In genomic region chr10:81429605-81430061, GRCm38 (mm10) we compare ENCODE assay signal across 7 mouse cellular contexts. TPM values are rescaled to one million over a fixed set of nuclear protein-coding genes. Genes with fewer than 3 reads are reported as not detected.
DNase-seq lines count a peak whose midpoint lies in the region; ATAC-seq and TF ChIP-seq lines count a peak whose summit lies in the region.

No protein-coding gene starts in this region.

- under 1% methylated on average over 20 of the region's 20 CpGs for WGBS in intestine, embryonic 14.5 days
- under 1% methylated on average over 19 of the region's 20 CpGs for WGBS in liver, adult 2 months
- WGBS in midbrain, postnatal 0 days = under 1% methylated on average over 17 of the region's 20 CpGs

- ATAC-seq in intestine, embryonic 14.5 days (replicated peaks; ENCODE audit: low FRiP score, low TSS enrichment, low read depth) = peak; percentile 28
- no peak for ATAC-seq in midbrain, postnatal 0 days (ENCODE audit: low FRiP score)

- peaks cover 3% of the 10 kb centered on the region; the same call in 1 of the 2 replicates for H3K27me3 ChIP-seq in intestine, embryonic 14.5 days (replicated peaks; ENCODE audit: control insufficient read depth, insufficient read depth, low read length)
- no peaks in the 10 kb centered on the region for H3K27me3 ChIP-seq in liver, adult 2 months (ENCODE audit: control insufficient read depth, insufficient read depth, low read length)
- H3K27me3 ChIP-seq in midbrain, postnatal 0 days (ENCODE audit: insufficient read depth, low read length) = no peaks in the 10 kb centered on the region

- H3K36me3 ChIP-seq in intestine, embryonic 14.5 days (ENCODE audit: control insufficient read depth, insufficient read depth, low read length) = no peaks in the 10 kb centered on the region
- H3K36me3 ChIP-seq in liver, adult 2 months (ENCODE audit: control insufficient read depth, insufficient read depth, low read length) = no peaks in the 10 kb centered on the region
- H3K36me3 ChIP-seq in midbrain, postnatal 0 days (ENCODE audit: insufficient read depth, low read length) = no peaks in the 10 kb centered on the region

- peak overlapping the region; percentile 82 for H3K27ac ChIP-seq in intestine, embryonic 14.5 days (ENCODE audit: low read depth)
- peak overlapping the region; percentile 92 for H3K27ac ChIP-seq in liver, adult 2 months (replicated peaks; ENCODE audit: insufficient read depth, low read depth, low read length)
- peak overlapping the region; percentile 92 for H3K27ac ChIP-seq in midbrain, postnatal 0 days (ENCODE audit: low read depth, low read length)

- H3K9ac ChIP-seq in intestine, embryonic 14.5 days (ENCODE audit: low read length) = peak overlapping the region; percentile 79
- H3K9ac ChIP-seq in liver, adult 2 months (ENCODE audit: low read depth, low read length) = peak overlapping the region; percentile 85
- H3K9ac ChIP-seq in midbrain, postnatal 0 days (replicated peaks; ENCODE audit: low read length, poor library complexity, severe bottlenecking) = peak overlapping the region; percentile 87

- H3K79me2 ChIP-seq in liver, adult 2 months (ENCODE audit: control insufficient read depth, insufficient read depth, low read length) = peaks cover 19% of the 10 kb centered on the region

- no peaks in the 10 kb centered on the region for H3K9me3 ChIP-seq in intestine, embryonic 14.5 days (ENCODE audit: control insufficient read depth, low read length)
- H3K9me3 ChIP-seq in midbrain, postnatal 0 days (ENCODE audit: low read length) = no peaks in the 10 kb centered on the region

- TF ChIP-seq CTCF in liver, adult 2 months (IDR thresholded peaks at IDR 0.05; ENCODE audit: low read depth, low read length) = no peak
- no peak for TF ChIP-seq CTCF in midbrain, postnatal 0 days (IDR thresholded peaks at IDR 0.05)

- H3K4me2 ChIP-seq in intestine, embryonic 14.5 days (ENCODE audit: low read length) = peak overlapping the region; percentile 88
- peak overlapping the region; percentile 91 for H3K4me2 ChIP-seq in midbrain, postnatal 0 days (ENCODE audit: low read depth, low read length, poor library complexity, severe bottlenecking)

- TF ChIP-seq POLR2A in liver, adult 2 months (IDR thresholded peaks at IDR 0.05; ENCODE audit: extremely low read depth, insufficient read depth, low read length) = peak; percentile 87

- peak; percentile 93 for DNase-seq in adrenal gland, adult 2 months
- peak; percentile 31 to 53 for DNase-seq in cerebellum, postnatal 4 days (ENCODE audit: low spot score in 2 of 2)
- DNase-seq in gastrocnemius, postnatal 25 days = peak; percentile 85
- peak; percentile 89 for DNase-seq in intestine, embryonic 14.5 days (ENCODE audit: low spot score)
- peak; percentile 92 for DNase-seq in liver, adult 2 months (ENCODE audit: extremely low read depth, low read depth, low spot score)
- peak; percentile 69 for DNase-seq in midbrain, postnatal 0 days (ENCODE audit: low spot score)
- peak; percentile 86 to 89 for DNase-seq in spleen, postnatal 4 days (ENCODE audit: low spot score in 2 of 2)

- H3K4me1 ChIP-seq in intestine, embryonic 14.5 days (replicated peaks; ENCODE audit: control insufficient read depth, insufficient read depth, low read length) = peaks cover 16% of the 10 kb centered on the region
- peaks cover 38% of the 10 kb centered on the region for H3K4me1 ChIP-seq in liver, adult 2 months (ENCODE audit: control insufficient read depth, insufficient read depth, low read length)
- peaks cover 26% of the 10 kb centered on the region; the same call in 1 of the 2 replicates for H3K4me1 ChIP-seq in midbrain, postnatal 0 days (ENCODE audit: insufficient read depth, low read length)

- H3K4me3 ChIP-seq in intestine, embryonic 14.5 days (ENCODE audit: low read depth, low read length) = peak overlapping the region; percentile 69
- H3K4me3 ChIP-seq in liver, adult 2 months (ENCODE audit: insufficient read depth, low read depth, low read length) = peak overlapping the region; percentile 73
- H3K4me3 ChIP-seq in midbrain, postnatal 0 days (ENCODE audit: low read depth, low read length) = peak overlapping the region; percentile 82

RNA-seq across cellular contexts. Expression of gene Nfic, which starts 25.8 kb away (rescaled TPM):
- 100 to 1,000 TPM in 1 of 2 experiments, 10 to 100 TPM in 1; 80.8 to 126 TPM for total RNA-seq in adrenal gland, adult 2 months (2021)
- 142 and 171 TPM in 2 replicates for polyA plus RNA-seq in adrenal gland, adult 2 months (2012; rRNA removed)
- total RNA-seq in gastrocnemius, postnatal 25 days (2021) = 100 to 1,000 TPM; 215 to 268 TPM
- 52.4 and 57.2 TPM in 2 replicates for polyA plus RNA-seq in intestine, embryonic 14.5 days (2014; fragmentation: Nextera tagmentation; extraction: Ambion mirVana)
- total RNA-seq in liver, adult 2 months (2014; rRNA removed) = 7.4 and 16.4 TPM in 2 replicates
- polyA plus RNA-seq in liver, adult 2 months (2012; rRNA removed) = 32.8 and 56.4 TPM in 2 replicates
- total RNA-seq in midbrain, postnatal 0 days (2014; rRNA removed) = 16.2 and 17.4 TPM in 2 replicates
- 19.1 and 21.3 TPM in 2 replicates for polyA plus RNA-seq in midbrain, postnatal 0 days (2015; fragmentation: Nextera tagmentation; extraction: Ambion mirVana)

RNA-seq across cellular contexts. Expression of gene Smim24, which starts 36.8 kb away (rescaled TPM):
- total RNA-seq in adrenal gland, adult 2 months (2021) = 1 to 10 TPM; 1.4 to 1.6 TPM
- 4.5 and 5.4 TPM in 2 replicates for polyA plus RNA-seq in adrenal gland, adult 2 months (2012; rRNA removed)
- total RNA-seq in gastrocnemius, postnatal 25 days (2021) = under 1 TPM in 1 of 2 experiments, not detected in 1; 0.67 TPM
- 99.8 and 125 TPM in 2 replicates for polyA plus RNA-seq in intestine, embryonic 14.5 days (2014; fragmentation: Nextera tagmentation; extraction: Ambion mirVana)
- total RNA-seq in liver, adult 2 months (2014; rRNA removed) = 1.3 and 1.5 TPM in 2 replicates
- 2.3 and 4.1 TPM in 2 replicates for polyA plus RNA-seq in liver, adult 2 months (2012; rRNA removed)
- 1.5 and 1.7 TPM in 2 replicates for total RNA-seq in midbrain, postnatal 0 days (2014; rRNA removed)
- polyA plus RNA-seq in midbrain, postnatal 0 days (2015; fragmentation: Nextera tagmentation; extraction: Ambion mirVana) = 1.1 and 2.0 TPM in 2 replicates

RNA-seq across cellular contexts. Expression of gene Gm48552, which starts 40.8 kb away (rescaled TPM):
- total RNA-seq in adrenal gland, adult 2 months (2021) = 1 to 10 TPM in 1 of 2 experiments, not detected in 1; 1.4 TPM
- polyA plus RNA-seq in adrenal gland, adult 2 months (2012; rRNA removed) = 2.5 and 4.4 TPM in 2 replicates
- total RNA-seq in gastrocnemius, postnatal 25 days (2021) = under 1 TPM in 1 of 2 experiments, not detected in 1; 0.59 TPM
- polyA plus RNA-seq in intestine, embryonic 14.5 days (2014; fragmentation: Nextera tagmentation; extraction: Ambion mirVana) = 0.37 and 0.44 TPM in 2 replicates
- 0.40 TPM in 1 of 2 replicates, not detected in the other for total RNA-seq in liver, adult 2 months (2014; rRNA removed)
- polyA plus RNA-seq in liver, adult 2 months (2012; rRNA removed) = 0.26 and 1.4 TPM in 2 replicates
- 6.6 TPM in 1 of 2 replicates, not detected in the other for total RNA-seq in midbrain, postnatal 0 days (2014; rRNA removed)
- 1.6 and 3.9 TPM in 2 replicates for polyA plus RNA-seq in midbrain, postnatal 0 days (2015; fragmentation: Nextera tagmentation; extraction: Ambion mirVana)

RNA-seq across cellular contexts. Expression of gene Gm48551, which starts 45.4 kb away (rescaled TPM):
- 1 to 10 TPM; 1.8 to 2.5 TPM for total RNA-seq in adrenal gland, adult 2 months (2021)
- polyA plus RNA-seq in adrenal gland, adult 2 months (2012; rRNA removed) = 2.9 and 6.7 TPM in 2 replicates
- 1 to 10 TPM in 1 of 2 experiments, under 1 TPM in 1; 0.78 to 1.0 TPM for total RNA-seq in gastrocnemius, postnatal 25 days (2021)
- 2.4 and 4.2 TPM in 2 replicates for polyA plus RNA-seq in intestine, embryonic 14.5 days (2014; fragmentation: Nextera tagmentation; extraction: Ambion mirVana)
- 2.4 TPM in 1 of 2 replicates, not detected in the other for total RNA-seq in liver, adult 2 months (2014; rRNA removed)
- 0.32 and 0.44 TPM in 2 replicates for polyA plus RNA-seq in liver, adult 2 months (2012; rRNA removed)
- total RNA-seq in midbrain, postnatal 0 days (2014; rRNA removed) = 0.88 and 2.7 TPM in 2 replicates
- 5.8 and 10.2 TPM in 2 replicates for polyA plus RNA-seq in midbrain, postnatal 0 days (2015; fragmentation: Nextera tagmentation; extraction: Ambion mirVana)

RNA-seq across cellular contexts. Expression of gene Dohh, which starts 45.4 kb away (rescaled TPM):
- total RNA-seq in adrenal gland, adult 2 months (2021) = 10 to 100 TPM; 39.6 to 54.3 TPM
- 125 and 132 TPM in 2 replicates for polyA plus RNA-seq in adrenal gland, adult 2 months (2012; rRNA removed)
- total RNA-seq in gastrocnemius, postnatal 25 days (2021) = 10 to 100 TPM; 41.1 to 41.2 TPM
- 70.7 and 70.8 TPM in 2 replicates for polyA plus RNA-seq in intestine, embryonic 14.5 days (2014; fragmentation: Nextera tagmentation; extraction: Ambion mirVana)
- total RNA-seq in liver, adult 2 months (2014; rRNA removed) = 39.7 and 53.8 TPM in 2 replicates
- 42.6 and 49.7 TPM in 2 replicates for polyA plus RNA-seq in liver, adult 2 months (2012; rRNA removed)
- total RNA-seq in midbrain, postnatal 0 days (2014; rRNA removed) = 120 and 132 TPM in 2 replicates
- polyA plus RNA-seq in midbrain, postnatal 0 days (2015; fragmentation: Nextera tagmentation; extraction: Ambion mirVana) = 95.8 and 115 TPM in 2 replicates

Comparison
In these comparisons a context has a peak if more than half of its experiments do, and no peak if none do; other contexts are left out.
1. DNase-seq: peak in every context shown above with its lines; median percentile 93 in adrenal gland, adult 2 months; 92 in liver, adult 2 months; 89 in intestine, embryonic 14.5 days; 88 in spleen, postnatal 4 days; 85 in gastrocnemius, postnatal 25 days; 69 in midbrain, postnatal 0 days; 42 in cerebellum, postnatal 4 days.